Mouse (Mus musculus): ENCODE measurements around the gene Huwe1. TPM values are rescaled to one million over a fixed set of nuclear protein-coding genes. Genes with fewer than 3 reads are reported as not detected.

Gene Huwe1
- total RNA-seq, 2 experiments from 2014 or later = 267 to 276 TPM

- DNase-seq = no peak
These were observed 150.6 kb downstream of the Huwe1 start for GRCm38 (mm10) chrX:151951181-151951580.

Small RNA genes within 50 kb of the gene (microRNA-seq; reads per million reads assigned to microRNA genes)
- gene Mir3113 = 0 reads per million in 2 experiments
- gene Mir98 = 4,946 to 6,517 reads per million in 2 experiments
- gene Mirlet7f-2 = 3,907 to 4,007 reads per million in 2 experiments

Other genes with a start within 250 kb of the Huwe1 start
- 10 to 100 TPM; 48.0 to 49.4 TPM for gene Hsd17b10, start 201.0 kb downstream of the Huwe1 start, total RNA-seq (2021)
- gene Ribc1, start 215.5 kb downstream of the Huwe1 start, total RNA-seq (2021) = under 1 TPM in 1 of 2 experiments, not detected in 1; 0.67 TPM
- 10 to 100 TPM; 49.0 to 54.6 TPM for gene Smc1a, start 215.6 kb downstream of the Huwe1 start, total RNA-seq (2021)